Mouse (Mus musculus): ENCODE measurements around the gene Dnah2. TPM values are rescaled to one million over a fixed set of nuclear protein-coding genes. Genes with fewer than 3 reads are reported as not detected.

The Dnah2 gene
- total RNA-seq, 2 experiments from 2014 or later = 3.5 to 3.6 TPM

- peak in 1 of 2 experiments; percentile 74 for DNase-seq (ENCODE audit: low spot score in 2 of 2)
These were observed 133.6 kb downstream of the Dnah2 start for GRCm38 (mm10) chr11:69415327-69415667.

GRCm38 (mm10) chr11:69414421-69415326 is 134.2 kb downstream of the Dnah2 start:
- intact Hi-C loops (cut with DNase I) = loop anchor here (5.0 kb wide), 1 partner anchor 317 kb away; the partner anchor contains the start of gene Per1

More at GRCm38 (mm10) chr11:69415327-69415667, 133.6 kb downstream of the Dnah2 start:
- intact Hi-C loops (cut with DNase I) = loop anchor here (5.0 kb wide), 1 partner anchor 318 kb away; the partner anchor contains the start of gene Per1

GRCm38 (mm10) chr11:69413221-69414181 is 135.4 kb downstream of the Dnah2 start, which contains the start of gene Kdm6b:
Gene Kdm6b, minus strand, starts transcription at chr11:69413675.
- intact Hi-C loops (cut with DNase I) = no loop called here
- peak; percentile 71 to 91 for DNase-seq (ENCODE audit: low spot score in 2 of 2)

More at GRCm38 (mm10) chr11:69414421-69415326, 134.2 kb downstream of the Dnah2 start:
- no peak for DNase-seq (ENCODE audit: low spot score in 2 of 2)

- DNase-seq (ENCODE audit: low spot score in 2 of 2) = no peak
- intact Hi-C loops (cut with DNase I) = no loop called here
These were observed 136.4 kb downstream of the Dnah2 start for GRCm38 (mm10) chr11:69412548-69412947.

GRCm38 (mm10) chr11:69411538-69412203 is 137.2 kb downstream of the Dnah2 start:
- intact Hi-C loops (cut with DNase I) = no loop called here
- peak; percentile 59 to 80 for DNase-seq (ENCODE audit: low spot score in 2 of 2)

- DNase-seq (ENCODE audit: low spot score in 2 of 2) = peak; percentile 95 to 97
These were observed 137.8 kb downstream of the Dnah2 start for GRCm38 (mm10) chr11:69411073-69411535.

GRCm38 (mm10) chr11:69410310-69411072 is 138.4 kb downstream of the Dnah2 start:
- intact Hi-C loops (cut with DNase I) = no loop called here
- DNase-seq (ENCODE audit: low spot score in 2 of 2) = peak in 1 of 2 experiments; percentile 80

More at GRCm38 (mm10) chr11:69411073-69411535, 137.8 kb downstream of the Dnah2 start:
- intact Hi-C loops (cut with DNase I) = no loop called here

GRCm38 (mm10) chr11:69410045-69410309 is 138.9 kb downstream of the Dnah2 start:
- DNase-seq (ENCODE audit: low spot score in 2 of 2) = no peak
- intact Hi-C loops (cut with DNase I) = no loop called here

- intact Hi-C loops (cut with DNase I) = no loop called here
- peak; percentile 78 to 86 for DNase-seq (ENCODE audit: low spot score in 2 of 2)
These were observed 139.4 kb downstream of the Dnah2 start for GRCm38 (mm10) chr11:69409378-69410044.

GRCm38 (mm10) chr11:69408541-69409377 is 140.2 kb downstream of the Dnah2 start:
- intact Hi-C loops (cut with DNase I) = no loop called here

GRCm38 (mm10) chr11:69407724-69408004 is 141.2 kb downstream of the Dnah2 start:
- no peak for DNase-seq (ENCODE audit: low spot score in 2 of 2)

More at GRCm38 (mm10) chr11:69408541-69409377, 140.2 kb downstream of the Dnah2 start:
- peak; percentile 84 to 95 for DNase-seq (ENCODE audit: low spot score in 2 of 2)

GRCm38 (mm10) chr11:69406867-69407723 is 141.8 kb downstream of the Dnah2 start:
- intact Hi-C loops (cut with DNase I) = no loop called here

More at GRCm38 (mm10) chr11:69407724-69408004, 141.2 kb downstream of the Dnah2 start:
- intact Hi-C loops (cut with DNase I) = no loop called here

GRCm38 (mm10) chr11:69406282-69406681 is 142.6 kb downstream of the Dnah2 start:
- no peak for DNase-seq (ENCODE audit: low spot score in 2 of 2)
- intact Hi-C loops (cut with DNase I) = no loop called here

More at GRCm38 (mm10) chr11:69406867-69407723, 141.8 kb downstream of the Dnah2 start:
- no peak for DNase-seq (ENCODE audit: low spot score in 2 of 2)

- intact Hi-C loops (cut with DNase I) = no loop called here
- no peak for DNase-seq (ENCODE audit: low spot score in 2 of 2)
These were observed 143.3 kb downstream of the Dnah2 start for GRCm38 (mm10) chr11:69405397-69406200.

- DNase-seq (ENCODE audit: low spot score in 2 of 2) = no peak
These were observed 144.1 kb downstream of the Dnah2 start for GRCm38 (mm10) chr11:69404595-69405396.

More at GRCm38 (mm10) chr11:69404595-69405396, 144.1 kb downstream of the Dnah2 start:
- intact Hi-C loops (cut with DNase I) = no loop called here
